Mouse (Mus musculus): ENCODE data around the gene Rtkn. TPM values are rescaled to one million over a fixed set of nuclear protein-coding genes. Genes with fewer than 3 reads are reported as not detected.

Rtkn gene
- total RNA-seq, 2 experiments from 2014 or later: 88.3 to 88.8 TPM

DNA sequence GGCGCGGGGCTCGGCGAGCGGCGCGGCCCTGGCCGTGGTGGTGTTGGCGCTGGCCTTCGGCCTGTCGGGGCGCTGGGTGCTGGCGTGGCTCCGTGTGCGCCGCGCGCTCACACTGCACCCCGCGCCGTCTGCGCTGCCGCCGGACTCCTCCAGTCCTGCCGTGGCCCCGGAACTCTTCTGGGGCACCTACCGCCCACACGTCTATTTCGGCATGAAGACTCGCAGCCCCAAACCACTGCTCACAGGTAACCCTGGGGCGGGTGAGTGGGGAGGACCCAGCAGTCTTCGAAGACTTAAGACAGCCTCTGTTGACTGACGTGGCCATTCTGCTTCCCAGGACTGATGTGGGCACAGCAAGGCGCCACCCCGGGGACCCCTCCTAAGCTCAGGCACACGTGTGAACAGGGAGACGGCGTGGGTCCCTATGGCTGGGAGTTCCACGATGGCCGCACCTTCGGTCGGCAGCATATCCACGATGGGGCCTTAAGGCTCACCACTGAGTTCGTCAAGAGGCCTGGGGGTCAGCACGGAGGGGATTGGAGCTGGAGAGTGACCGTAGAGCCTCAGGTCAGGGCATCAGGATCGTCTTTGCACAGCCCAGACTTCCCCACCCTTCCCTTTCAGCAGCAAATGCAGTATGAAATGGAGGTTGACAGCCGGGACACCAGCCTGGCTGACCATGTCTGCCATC lies 19.4 kb upstream of the Rtkn start:
- no peak for DNase-seq (ENCODE audit: low spot score in 2 of 2)

- DNase-seq (ENCODE audit: low spot score in 2 of 2): no peak
These were observed 18.7 kb upstream of the Rtkn start for GRCm38 (mm10) chr6:83116373-83117164.

- no peak for DNase-seq (ENCODE audit: low spot score in 2 of 2)
These were observed 18.2 kb upstream of the Rtkn start for GRCm38 (mm10) chr6:83117165-83117438.

DNA sequence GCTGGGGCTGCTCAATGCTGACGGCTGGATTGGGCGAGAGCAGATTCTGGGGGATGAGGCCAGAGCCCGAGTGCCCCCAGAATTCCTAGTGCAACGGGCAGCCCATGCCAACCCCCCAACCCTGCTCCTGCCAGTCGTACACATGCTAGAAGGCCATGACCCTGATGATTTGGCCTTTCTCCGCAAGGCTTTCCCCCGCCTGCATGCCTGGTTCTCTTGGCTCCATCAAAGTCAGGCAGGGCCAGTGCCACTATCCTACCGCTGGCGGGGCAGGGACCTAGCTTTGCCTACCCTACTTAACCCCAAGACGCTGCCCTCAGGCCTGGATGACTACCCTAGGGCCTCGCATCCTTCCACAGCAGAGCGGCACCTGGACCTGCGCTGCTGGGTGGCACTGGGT lies 17.6 kb upstream of the Rtkn start:
- DNase-seq (ENCODE audit: low spot score in 2 of 2): no peak

GRCm38 (mm10) chr6:83118369-83118768 lies 16.9 kb upstream of the Rtkn start:
- DNase-seq (ENCODE audit: low spot score in 2 of 2): no peak

GRCm38 (mm10) chr6:83118825-83119733 lies 16.2 kb upstream of the Rtkn start:
- DNase-seq (ENCODE audit: low spot score in 2 of 2): no peak

DNA sequence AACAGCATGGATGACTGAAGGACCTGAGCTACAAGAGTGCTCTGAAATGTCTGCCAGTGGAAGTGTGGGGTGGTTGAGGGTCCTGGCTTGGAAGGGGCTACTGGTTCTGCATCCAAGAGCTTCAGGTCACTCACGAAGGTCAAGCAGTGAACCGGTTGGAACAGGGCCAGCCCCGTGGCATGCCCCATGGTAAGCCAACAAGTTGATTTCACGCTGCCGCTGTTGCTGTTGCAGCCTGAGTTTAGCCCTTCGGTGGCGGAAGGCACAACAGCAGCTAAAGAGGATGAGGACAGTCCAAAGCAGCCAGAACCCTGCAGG lies 15.6 kb upstream of the Rtkn start:
- no peak for DNase-seq (ENCODE audit: low spot score in 2 of 2)

GRCm38 (mm10) chr6:83120930-83121862 lies 14.1 kb upstream of the Rtkn start, which contains the start of gene Wbp1:
TSS of gene Wbp1 (minus strand) at chr6:83121559.
- DNase-seq (ENCODE audit: low spot score in 2 of 2): peak; percentile 91 to 96

GRCm38 (mm10) chr6:83121863-83122710 lies 13.2 kb upstream of the Rtkn start:
- peak in 1 of 2 experiments; percentile 11 for DNase-seq (ENCODE audit: low spot score in 2 of 2)

- DNase-seq (ENCODE audit: low spot score in 2 of 2): no peak
These were observed 12.3 kb upstream of the Rtkn start for GRCm38 (mm10) chr6:83122961-83123360.

GRCm38 (mm10) chr6:83124851-83125312 lies 10.4 kb upstream of the Rtkn start:
- peak; percentile 84 to 89 for DNase-seq (ENCODE audit: low spot score in 2 of 2)

DNA sequence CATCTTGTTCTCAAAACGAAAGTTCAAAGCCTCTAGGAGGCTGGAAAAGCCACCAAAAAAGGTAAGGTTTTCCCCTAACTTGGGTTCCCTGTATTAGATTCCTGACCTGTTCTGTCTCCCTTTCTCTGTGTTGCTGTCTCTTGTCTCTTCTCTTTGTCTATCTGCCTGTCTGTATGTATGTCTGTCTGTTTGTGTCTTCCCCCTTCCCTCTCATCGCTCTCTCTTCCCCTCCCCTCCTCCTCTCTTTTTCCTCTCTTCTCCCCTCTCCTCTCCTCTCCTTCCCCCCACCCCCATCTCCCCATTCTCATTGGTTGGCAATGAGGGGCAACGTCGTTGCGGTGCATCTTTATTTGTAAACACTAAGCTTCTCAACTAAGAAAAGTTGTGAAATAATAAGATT lies 9.9 kb upstream of the Rtkn start, which contains the start of gene Ino80b:
Gene Ino80b, minus strand, starts transcription at position 101 of the 400 bp plus-strand sequence.
- DNase-seq (ENCODE audit: low spot score in 2 of 2): no peak

- no peak for DNase-seq (ENCODE audit: low spot score in 2 of 2)
These were observed 7.8 kb upstream of the Rtkn start for GRCm38 (mm10) chr6:83127419-83127818.

DNA sequence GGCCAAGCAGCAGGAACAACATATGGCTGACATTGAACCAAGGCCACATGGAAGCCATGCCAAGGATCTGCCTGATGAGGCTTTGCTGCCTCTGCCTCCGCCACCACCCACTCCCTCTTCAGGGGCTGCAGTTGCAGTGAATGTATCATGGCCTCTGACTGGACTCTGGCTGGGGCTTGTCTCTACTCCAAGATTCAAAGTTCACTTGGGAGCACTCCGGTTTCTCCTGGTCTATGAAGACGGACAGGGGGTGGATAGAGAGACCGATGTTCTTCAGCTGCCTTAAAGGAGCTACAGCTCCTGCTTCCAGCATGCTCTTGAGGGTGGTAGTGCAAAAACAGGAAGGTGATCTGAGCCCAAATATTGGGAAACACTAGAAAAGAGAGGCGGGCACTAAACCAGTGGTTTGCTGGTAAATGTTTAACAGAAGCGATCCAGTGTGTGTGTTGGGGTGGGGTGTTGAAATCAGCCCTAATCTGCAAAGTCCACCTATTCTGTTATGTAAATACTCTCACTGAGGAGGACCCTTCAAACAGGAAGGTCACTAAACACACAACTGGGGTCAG lies 3.7 kb upstream of the Rtkn start:
- DNase-seq (ENCODE audit: low spot score in 2 of 2): no peak

- no peak for DNase-seq (ENCODE audit: low spot score in 2 of 2)
These were observed 2.9 kb upstream of the Rtkn start for GRCm38 (mm10) chr6:83132176-83132919.

DNA sequence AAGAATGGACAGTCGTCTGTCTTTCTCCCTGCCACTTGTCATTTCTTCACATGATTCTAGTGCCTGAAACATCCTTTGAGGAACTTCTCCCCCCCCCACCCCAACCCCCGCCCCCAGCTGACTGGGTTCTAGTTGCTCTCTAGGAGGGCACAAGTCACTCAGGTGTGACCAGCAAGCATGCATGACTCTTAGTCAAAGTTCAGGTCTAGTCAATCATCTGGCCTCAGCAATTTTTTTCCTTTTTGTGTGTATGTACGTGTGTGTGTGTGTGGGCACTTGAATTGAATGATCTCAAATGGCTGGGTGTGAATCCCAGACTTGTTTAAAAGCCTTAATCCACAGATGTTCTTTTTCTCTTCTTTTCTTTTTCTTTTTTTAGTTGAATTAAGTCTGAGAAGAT lies 1.0 kb upstream of the Rtkn start:
- no peak for DNase-seq (ENCODE audit: low spot score in 2 of 2)

- no peak for DNase-seq (ENCODE audit: low spot score in 2 of 2)
These were observed 403 bp downstream of the Rtkn start for GRCm38 (mm10) chr6:83135571-83136161.

GRCm38 (mm10) chr6:83136291-83136880 lies 1.1 kb downstream of the Rtkn start:
- DNase-seq (ENCODE audit: low spot score in 2 of 2): no peak
